Mouse (Mus musculus) splenic B cell, adult 2 months (primary cell): ENCODE results near the gene H2-Q2.
A peak's percentile ranks its signal among the peaks of the same experiment; 100 is the strongest.
"Not testable (repeated sequence)": the region's sequence is repeated elsewhere in the genome, so short reads cannot be mapped to it uniquely, and the experiment has no call there.

Experiments used
- DNase-seq: peaks from one replicate; pipeline ENCODE4 v3.0.0-alpha.2; 2011; ENCODE audit warnings: low read depth, low spot score
- H3K27me3 ChIP-seq: 2 replicates; pipeline ENCODE4 v1.6.1; 2012; ENCODE audit warnings: mild to moderate bottlenecking, low read length, moderate library complexity, mixed read lengths; ENCODE audit not compliant: control insufficient read depth, poor library complexity, insufficient read depth, severe bottlenecking
- H3K36me3 ChIP-seq: 2 replicates; pipeline ENCODE4 v1.6.1; 2012; ENCODE audit warnings: mild to moderate bottlenecking, low read length, moderate library complexity, mixed read lengths; ENCODE audit not compliant: control insufficient read depth, poor library complexity, insufficient read depth, severe bottlenecking

H2-Q2 gene

GRCm38 (mm10) chr17:35342071-35342671, at the start of gene H2-Q2:
Gene H2-Q2, plus strand, starts transcription at chr17:35342242.
- H3K27me3 ChIP-seq, result no peaks in the 10 kb centered on the region
- H3K36me3 ChIP-seq, result no peaks in the 10 kb centered on the region
- peak; percentile 34 for DNase-seq

- H3K27me3 ChIP-seq, H3K36me3 ChIP-seq: not testable (repeated sequence)
- peak; percentile 67 for DNase-seq
Measured at GRCm38 (mm10) chr17:35295796-35296195, 46.2 kb upstream of the H2-Q2 start.

GRCm38 (mm10) chr17:35300261-35300945, 41.6 kb upstream of the H2-Q2 start:
- not testable (repeated sequence) for H3K27me3 ChIP-seq, H3K36me3 ChIP-seq
- peak; percentile 23 for DNase-seq

GRCm38 (mm10) chr17:35301645-35302258, 40.3 kb upstream of the H2-Q2 start:
- peak; percentile 78 for DNase-seq
- no peaks in the 10 kb centered on the region for H3K27me3 ChIP-seq
- H3K36me3 ChIP-seq, result no peaks in the 10 kb centered on the region

GRCm38 (mm10) chr17:35303271-35303670, 38.8 kb upstream of the H2-Q2 start:
- no peak for DNase-seq
- H3K36me3 ChIP-seq, result no peaks in the 10 kb centered on the region
- H3K27me3 ChIP-seq, result no peaks in the 10 kb centered on the region

- H3K27me3 ChIP-seq, result no peaks in the 10 kb centered on the region
- no peaks in the 10 kb centered on the region for H3K36me3 ChIP-seq
- DNase-seq, result no peak
Measured at GRCm38 (mm10) chr17:35303756-35304350, 38.2 kb upstream of the H2-Q2 start.

- Histone ChIP-seq H3K36me3 (no peaks in the 10 kb centered on the region), H3K27me3 (no peaks in the 10 kb centered on the region)
- no peak for DNase-seq
Measured at GRCm38 (mm10) chr17:35304478-35304877, 37.6 kb upstream of the H2-Q2 start.

- not testable (repeated sequence) for H3K27me3 ChIP-seq, DNase-seq, H3K36me3 ChIP-seq
Measured at GRCm38 (mm10) chr17:35304921-35305320, 37.1 kb upstream of the H2-Q2 start.

- Histone ChIP-seq H3K27me3 (peaks cover 1% of the 10 kb centered on the region; the same call in 1 of the 2 replicates), H3K36me3 (no peaks in the 10 kb centered on the region)
- DNase-seq, result no peak
Measured at GRCm38 (mm10) chr17:35318671-35319070, 23.4 kb upstream of the H2-Q2 start.

GRCm38 (mm10) chr17:35320327-35321081, 21.5 kb upstream of the H2-Q2 start, which contains the start of gene H2-Q1:
Gene H2-Q1, plus strand, starts transcription at chr17:35320405.
- peak; percentile 18 for DNase-seq
- Histone ChIP-seq H3K36me3 (no peaks in the 10 kb centered on the region), H3K27me3 (no peaks in the 10 kb centered on the region)

- H3K36me3 ChIP-seq, H3K27me3 ChIP-seq: not testable (repeated sequence)
- peak; percentile 52 for DNase-seq
Measured at GRCm38 (mm10) chr17:35325124-35325523, 16.9 kb upstream of the H2-Q2 start.

- H3K27me3 ChIP-seq, DNase-seq, H3K36me3 ChIP-seq: not testable (repeated sequence)
Measured at GRCm38 (mm10) chr17:35326000-35326399, 16.0 kb upstream of the H2-Q2 start.

- not testable (repeated sequence) for H3K36me3 ChIP-seq, H3K27me3 ChIP-seq, DNase-seq
Measured at GRCm38 (mm10) chr17:35329714-35330113, 12.3 kb upstream of the H2-Q2 start.

GRCm38 (mm10) chr17:35331546-35331945, 10.5 kb upstream of the H2-Q2 start:
- not testable (repeated sequence) for H3K36me3 ChIP-seq, H3K27me3 ChIP-seq, DNase-seq
